Mouse (Mus musculus) gastrocnemius, postnatal 14 days (tissue): ENCODE measurements around the gene Sinhcaf. TPM values are rescaled to one million over a fixed set of nuclear protein-coding genes. Genes with fewer than 3 reads are reported as not detected.
A peak's percentile ranks its signal among the peaks of the same experiment; 100 is the strongest.
"Not testable (repeated sequence)": the region's sequence is repeated elsewhere in the genome, so short reads cannot be mapped to it uniquely, and the experiment has no call there.

Source experiments
- DNase-seq: peaks from one replicate; pipeline ENCODE4 v3.0.0; 2021; ENCODE audit warnings: mixed read lengths
- intact Hi-C: fragments of 180-260 bp; cut with DNase I; formaldehyde crosslinking; loops from one replicate; pipeline ENCODE4 v1.15.1; 2025; ENCODE audit warnings: low total_unique reads
- long read RNA-seq, 2 experiments: library from polyadenylated mRNA; stranded (forward); transcript quantifications; one replicate each; pipeline ENCODE4 v2.0.0; 2021
- total RNA-seq, 2 experiments: library from RNA; stranded (reverse); gene quantifications; 2 replicates each; pipeline ENCODE4 v1.2.3; 2021

The Sinhcaf gene
- 1 to 10 TPM; 2.5 to 2.9 TPM for total RNA-seq
- long read RNA-seq, experiment 1, partial matches to known transcripts, result 0 of 2 reads
- long read RNA-seq, experiment 1, other reads (novel, unspliced or antisense), result 0 of 2 reads
- long read RNA-seq, experiment 2, partial matches to known transcripts, result 0 of 6 reads
- long read RNA-seq, experiment 2, other reads (novel, unspliced or antisense), result 1 of 6 reads

- intact Hi-C loops, result no loop called here
- DNase-seq, result peak; percentile 96
Measured at GRCm38 (mm10) chr6:148946409-148946742, at the start of gene Sinhcaf. Gene Sinhcaf (minus strand): TSS chr6:148946467.

DNA sequence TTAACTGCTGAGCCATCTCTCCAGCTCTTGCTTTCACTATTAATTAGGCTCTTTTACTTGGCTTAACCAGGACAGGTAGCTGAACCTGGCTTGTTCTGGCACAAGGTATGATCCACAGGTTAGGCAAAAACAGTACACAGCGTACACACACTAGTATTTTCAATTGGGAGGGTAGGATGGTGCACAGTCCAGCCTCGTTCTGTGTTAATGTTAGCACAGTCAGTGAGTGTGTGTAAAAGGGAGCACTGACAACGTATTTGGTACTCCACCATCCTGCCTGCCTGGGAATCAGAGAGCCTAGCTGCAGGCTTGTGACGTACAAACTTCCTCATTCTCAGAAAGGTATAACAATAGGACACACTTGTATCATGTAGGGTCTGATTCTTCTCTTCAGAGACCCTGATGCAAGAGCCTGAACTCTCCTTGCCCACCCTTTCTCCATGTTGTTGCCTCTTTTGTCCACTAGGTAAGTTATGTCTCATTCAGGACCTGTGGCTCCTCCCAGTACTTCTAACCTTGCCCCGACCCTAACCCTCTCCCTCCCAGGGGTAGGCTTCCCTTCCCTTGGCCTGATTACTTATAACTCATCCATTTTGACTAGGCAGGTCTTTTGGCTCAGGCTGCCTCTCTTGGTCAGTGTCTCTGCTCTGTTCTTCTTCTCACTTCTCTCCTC is 48.2 kb upstream of the Sinhcaf start:
- intact Hi-C loops, result no loop called here
- no peak for DNase-seq

DNA sequence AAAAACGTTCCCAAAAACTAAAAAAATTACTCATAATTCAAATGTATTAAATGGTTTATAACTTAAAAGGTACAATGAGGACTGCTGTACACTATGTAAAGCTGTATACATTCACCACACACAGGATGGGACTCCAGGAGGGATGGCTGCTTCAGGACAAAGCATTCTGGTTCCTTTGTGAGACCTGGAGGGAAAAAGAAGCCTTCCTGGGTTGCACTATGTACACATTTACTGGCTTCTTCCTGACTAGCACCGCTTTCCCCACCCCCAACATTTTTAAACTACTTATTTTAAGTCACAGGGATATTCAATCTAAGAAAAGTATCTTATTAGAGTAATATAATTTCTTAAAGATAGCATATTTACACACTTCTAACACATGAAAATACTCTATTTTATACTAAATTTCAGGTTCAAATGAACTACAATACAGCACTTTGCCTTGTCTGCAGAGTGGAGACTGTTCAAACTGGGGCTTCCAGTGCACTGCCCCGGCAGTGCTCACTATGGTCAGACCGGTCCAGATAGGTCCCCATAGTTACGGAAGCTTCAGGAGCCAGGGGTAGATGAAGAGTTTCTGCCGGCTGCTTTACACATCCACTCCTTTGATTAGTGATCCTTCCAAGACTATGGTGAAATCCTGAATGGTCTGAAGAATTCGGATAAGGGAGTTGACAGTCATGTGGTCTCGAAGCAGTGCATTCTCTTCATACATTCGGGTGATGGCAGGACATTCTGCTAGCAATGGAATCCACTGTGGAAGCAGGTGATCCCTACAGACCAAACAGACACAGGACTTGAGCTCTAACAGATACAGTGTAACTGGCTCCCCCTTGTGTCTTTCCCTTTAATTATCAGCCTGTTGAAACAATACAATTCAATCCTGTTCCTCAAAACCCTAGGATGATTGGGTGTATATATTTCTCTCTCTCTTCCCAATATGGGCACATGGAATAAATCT is 47.1 kb upstream of the Sinhcaf start:
- DNase-seq, result no peak
- intact Hi-C loops, result no loop called here

- intact Hi-C loops, result no loop called here
Measured at GRCm38 (mm10) chr6:148992373-148993116, 46.3 kb upstream of the Sinhcaf start.

DNA sequence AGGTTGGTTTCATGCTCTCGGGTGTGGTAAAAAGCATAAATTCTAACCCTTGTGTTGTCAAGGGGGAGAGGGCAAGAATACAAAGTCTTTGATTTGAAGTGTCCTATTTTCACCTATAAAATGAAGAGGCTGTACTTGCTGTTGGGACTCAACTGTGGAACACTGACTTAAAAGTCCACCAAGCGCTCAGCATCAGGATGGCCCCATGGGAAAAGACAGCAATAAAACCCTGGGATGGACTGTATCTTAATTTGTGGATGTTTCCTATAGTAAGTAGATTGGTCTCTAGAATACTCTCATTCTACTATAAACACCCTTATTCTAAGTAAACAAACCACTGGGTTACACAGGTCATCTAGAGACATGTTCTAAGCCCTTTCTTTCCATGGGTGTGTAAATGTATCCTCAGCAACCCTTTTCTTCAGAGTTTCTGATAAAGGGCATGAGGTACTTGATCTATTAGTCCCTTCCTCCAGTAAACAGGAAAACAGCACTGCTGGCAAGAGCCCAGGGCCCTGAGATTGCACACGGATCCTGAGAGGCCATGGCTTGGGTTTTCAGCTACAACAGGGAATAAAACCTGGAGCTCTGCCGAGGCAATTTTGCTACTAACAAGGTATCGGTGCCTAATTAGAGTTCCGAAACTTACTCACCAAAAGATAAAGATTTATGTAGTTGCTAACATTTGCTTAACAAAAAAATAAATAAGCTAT is 45.5 kb upstream of the Sinhcaf start:
- no peak for DNase-seq
- intact Hi-C loops, result no loop called here

More at GRCm38 (mm10) chr6:148992373-148993116, 46.3 kb upstream of the Sinhcaf start:
- no peak for DNase-seq

DNA sequence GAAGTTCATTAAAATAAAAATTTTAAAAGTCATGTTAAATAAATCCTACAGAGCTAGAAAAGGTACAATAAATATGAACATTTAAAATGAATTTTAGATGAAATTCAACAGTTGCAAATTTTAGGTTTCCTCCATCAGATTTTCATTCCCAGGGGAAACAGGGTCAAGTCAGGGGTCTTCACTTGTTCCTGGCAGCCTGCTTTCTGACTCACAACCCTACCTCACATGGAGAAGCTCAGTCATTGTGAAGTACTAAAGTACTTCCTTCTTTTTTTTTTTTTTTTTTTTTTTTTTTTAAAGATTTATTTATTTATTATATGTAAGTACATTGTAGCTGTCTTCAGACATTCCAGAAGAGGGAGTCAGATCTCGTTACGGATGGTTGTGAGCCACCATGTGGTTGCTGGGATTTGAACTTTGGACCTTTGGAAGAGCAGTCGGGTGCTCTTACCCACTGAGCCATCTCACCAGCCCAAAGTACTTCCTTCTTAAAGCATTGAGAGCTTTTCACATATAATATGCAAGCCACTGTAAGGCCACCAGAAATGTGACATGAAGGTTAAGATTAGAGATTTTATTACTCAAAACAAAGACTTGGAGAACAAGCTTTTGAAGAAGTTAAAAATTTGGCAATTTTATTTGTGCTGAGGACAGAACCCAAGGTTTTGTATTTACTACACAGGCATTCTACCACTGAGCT is 43.7 kb upstream of the Sinhcaf start:
- intact Hi-C loops, DNase-seq: not testable (repeated sequence)

GRCm38 (mm10) chr6:148986003-148986402 is 39.7 kb upstream of the Sinhcaf start:
- no peak for DNase-seq
- intact Hi-C loops, result no loop called here

- no peak for DNase-seq
- intact Hi-C loops, result no loop called here
Measured at GRCm38 (mm10) chr6:148980495-148980894, 34.2 kb upstream of the Sinhcaf start.

GRCm38 (mm10) chr6:148975096-148975495 is 28.8 kb upstream of the Sinhcaf start:
- intact Hi-C loops, result no loop called here

DNA sequence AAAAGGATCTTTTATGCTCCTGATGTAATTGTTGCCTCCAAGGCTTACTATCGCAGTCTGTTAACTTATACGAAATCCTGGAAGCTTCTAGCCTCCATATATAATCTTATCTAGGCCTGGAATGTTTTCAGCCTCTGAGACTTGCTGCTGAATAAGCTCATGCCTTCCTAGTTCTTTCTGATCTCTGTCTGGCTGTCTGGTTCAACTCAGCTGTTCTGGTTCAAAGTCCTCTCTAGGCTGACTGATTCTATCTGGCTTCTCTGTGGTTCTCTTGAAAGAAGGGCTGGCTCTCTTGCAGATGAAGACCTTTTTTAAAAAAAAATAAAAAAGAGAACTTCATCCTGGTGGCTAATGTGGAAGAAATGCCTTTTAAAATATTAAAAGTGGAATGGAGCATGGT is 26.6 kb upstream of the Sinhcaf start:
- intact Hi-C loops, result no loop called here
- DNase-seq, result no peak

More at GRCm38 (mm10) chr6:148975096-148975495, 28.8 kb upstream of the Sinhcaf start:
- no peak for DNase-seq

- no peak for DNase-seq
- intact Hi-C loops, result no loop called here
Measured at GRCm38 (mm10) chr6:148972059-148972848, 26.0 kb upstream of the Sinhcaf start.

DNA sequence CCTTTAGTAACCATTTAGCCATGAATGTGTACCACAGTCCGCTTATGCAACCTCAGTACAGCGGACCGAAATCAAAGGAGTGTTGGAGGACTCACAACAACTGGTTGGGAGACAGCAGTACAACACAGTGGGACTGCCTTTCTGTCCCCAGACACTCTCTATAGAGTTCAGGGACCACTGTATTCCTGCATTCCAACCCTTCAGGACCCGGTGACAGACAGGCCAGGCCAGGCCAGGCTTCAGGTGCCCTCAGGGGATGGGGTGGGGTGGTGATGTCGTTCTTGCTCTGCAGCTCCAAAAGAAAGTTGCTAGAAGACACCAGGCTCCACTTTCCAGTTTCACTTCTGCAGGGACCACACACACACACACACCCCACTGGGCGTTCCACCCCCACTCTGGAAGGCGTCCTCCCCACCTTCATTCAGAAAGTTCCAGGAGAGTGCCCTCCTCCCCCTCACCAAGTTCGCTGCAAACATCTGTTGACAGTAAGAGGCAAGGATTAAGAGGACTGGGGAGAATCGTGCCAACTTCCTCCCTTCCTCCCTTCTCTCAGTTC is 25.2 kb upstream of the Sinhcaf start:
- DNase-seq, result no peak

GRCm38 (mm10) chr6:148961285-148961684 is 15.0 kb upstream of the Sinhcaf start:
- DNase-seq, result no peak
- intact Hi-C loops, result no loop called here

More for the DNA sequence above, 25.2 kb upstream of the Sinhcaf start:
- intact Hi-C loops, result no loop called here

GRCm38 (mm10) chr6:148959540-148960238 is 13.4 kb upstream of the Sinhcaf start:
- intact Hi-C loops, result no loop called here
- DNase-seq, result no peak

- intact Hi-C loops, result no loop called here
- DNase-seq, result no peak
Measured at GRCm38 (mm10) chr6:148958712-148959111, 12.4 kb upstream of the Sinhcaf start.

DNA sequence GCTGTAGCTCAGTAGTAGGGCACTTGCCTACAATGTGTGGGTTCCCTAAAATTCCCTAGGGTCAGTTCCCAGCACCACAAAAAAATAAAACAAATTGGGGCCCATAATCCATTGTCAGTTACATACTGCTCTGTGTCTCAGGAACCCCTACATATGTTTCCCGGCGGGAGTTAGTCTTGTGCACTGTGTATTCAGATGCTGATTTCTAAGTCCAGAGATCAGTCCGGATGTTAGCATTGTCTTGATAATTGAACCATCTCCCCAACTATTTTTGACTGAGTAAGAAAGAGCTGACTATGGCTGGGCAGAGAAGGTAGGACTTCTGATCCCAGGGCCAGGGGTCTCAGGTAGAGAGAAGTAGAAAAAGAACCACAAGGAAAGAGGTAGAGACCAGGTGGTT is 10.8 kb upstream of the Sinhcaf start:
- no peak for DNase-seq
- intact Hi-C loops, result no loop called here
